Mouse (Mus musculus) myocyte (in vitro differentiated cells): ENCODE measurements around the gene Pdia4.

Experiments
- POLR2A ChIP-seq: IDR thresholded peaks from one replicate; pipeline ENCODE4 v1.6.1; 2011; ENCODE audit warnings: low read depth, mild to moderate bottlenecking, control low read depth, moderate library complexity; ENCODE audit not compliant: insufficient read length
- POLR2AphosphoS2 ChIP-seq: IDR thresholded peaks from one replicate; pipeline ENCODE4 v1.6.1; 2011; ENCODE audit warnings: low read depth, control low read depth; ENCODE audit not compliant: insufficient read length

GRCm38 (mm10) chr6:47828950-47829349 is 15.7 kb upstream of the Pdia4 start:
- TF ChIP-seq POLR2AphosphoS2 (no peak), POLR2A (no peak)
